Mouse (Mus musculus): Measurements from ENCODE around the gene Daam1.
A peak's percentile ranks its signal among the peaks of the same experiment; 100 is the strongest.

Daam1 gene

DNA sequence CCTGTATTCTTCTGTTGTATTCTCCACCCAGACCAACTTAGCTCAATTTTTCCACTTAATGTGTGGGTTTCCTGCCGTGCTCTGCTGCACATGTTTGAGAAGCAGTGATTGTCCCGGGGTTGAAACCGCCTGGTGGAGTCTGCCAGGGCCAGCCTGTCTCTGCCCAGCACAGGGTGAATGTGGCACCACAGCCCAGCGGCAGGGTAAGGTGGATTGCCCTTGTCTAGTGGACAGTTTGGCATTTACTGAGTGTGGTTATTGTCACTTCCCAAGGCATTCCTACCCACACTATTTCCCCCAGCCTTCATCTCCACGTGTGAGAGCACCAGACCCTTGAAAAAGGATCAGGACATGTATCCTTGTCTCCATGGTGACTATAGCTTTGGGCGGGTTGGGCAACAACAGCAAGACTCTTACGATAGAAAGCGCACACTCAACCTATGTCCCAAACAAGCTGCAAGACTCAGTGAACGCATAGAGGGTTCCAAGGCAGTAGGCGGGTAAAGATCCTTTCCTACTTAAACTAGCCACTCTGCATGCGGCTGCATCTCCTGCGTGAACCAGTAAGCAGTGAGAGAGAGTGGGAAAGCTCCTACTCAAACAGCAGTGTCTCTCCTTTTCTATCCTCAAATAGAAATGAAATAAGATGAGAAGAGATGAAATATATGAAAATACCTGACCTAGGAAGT is 139.2 kb downstream of the Daam1 start:
- no peak for DNase-seq (ENCODE audit: low spot score in 2 of 2)

DNA sequence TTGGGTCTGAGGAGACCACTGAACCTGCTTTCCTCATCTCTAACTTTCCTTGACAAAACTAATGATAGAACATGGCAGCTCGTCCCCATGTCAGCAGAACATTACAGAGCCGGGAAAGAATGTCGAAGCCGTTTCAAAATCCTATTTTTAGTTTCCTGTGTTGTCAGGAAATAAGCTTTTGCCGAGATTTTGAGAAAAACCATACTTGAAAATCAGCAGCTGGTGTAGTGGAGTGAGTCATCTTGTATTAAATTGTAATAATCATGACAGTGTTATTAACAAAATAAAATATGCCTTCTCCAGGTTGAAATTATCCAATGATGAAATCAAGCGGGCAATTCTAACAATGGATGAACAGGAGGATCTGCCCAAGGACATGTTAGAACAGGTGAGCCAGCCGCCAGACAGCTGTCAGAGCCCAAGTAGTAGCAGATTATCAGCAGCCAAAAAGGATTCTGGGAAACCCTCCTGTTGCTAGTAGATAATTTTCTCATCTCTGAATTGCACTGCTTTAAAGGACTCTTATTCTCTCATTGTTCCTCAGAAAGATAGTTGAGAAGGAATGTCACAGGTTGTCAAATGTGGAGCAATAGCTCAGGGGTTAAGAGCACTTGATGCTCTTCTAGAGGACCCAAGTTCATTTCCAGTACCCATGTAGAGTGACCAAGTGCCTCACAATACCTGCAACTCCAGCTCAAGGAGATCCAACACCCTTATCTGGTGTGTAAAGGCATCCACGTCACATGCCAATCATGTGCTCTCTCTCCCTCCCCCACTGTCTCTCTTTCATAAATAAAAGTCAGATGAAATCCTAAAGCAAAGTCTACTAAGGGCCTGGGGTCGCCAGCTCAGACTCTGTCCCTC is 140.1 kb downstream of the Daam1 start:
- DNase-seq (ENCODE audit: low spot score in 2 of 2): no peak

DNA sequence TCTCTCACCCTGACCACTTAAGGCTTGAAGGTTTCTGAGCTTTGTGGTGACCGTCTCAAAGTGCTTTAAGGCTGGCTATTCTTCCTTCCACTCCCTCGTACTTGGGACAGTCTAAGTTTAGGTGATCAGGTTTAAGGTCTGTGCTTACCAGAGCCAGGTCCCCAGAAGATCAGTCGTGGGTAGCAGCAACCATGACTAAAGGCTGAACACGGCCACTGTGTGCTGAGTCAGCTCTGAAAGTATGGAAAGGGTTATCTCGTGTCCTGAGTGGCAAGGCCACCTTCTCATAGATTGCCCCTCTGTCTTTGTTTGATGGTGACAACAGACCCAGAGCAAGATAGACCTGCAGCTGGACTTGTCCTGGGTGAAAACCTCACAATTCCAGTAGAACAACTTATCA is 141.2 kb downstream of the Daam1 start:
- DNase-seq (ENCODE audit: low spot score in 2 of 2): no peak

DNA sequence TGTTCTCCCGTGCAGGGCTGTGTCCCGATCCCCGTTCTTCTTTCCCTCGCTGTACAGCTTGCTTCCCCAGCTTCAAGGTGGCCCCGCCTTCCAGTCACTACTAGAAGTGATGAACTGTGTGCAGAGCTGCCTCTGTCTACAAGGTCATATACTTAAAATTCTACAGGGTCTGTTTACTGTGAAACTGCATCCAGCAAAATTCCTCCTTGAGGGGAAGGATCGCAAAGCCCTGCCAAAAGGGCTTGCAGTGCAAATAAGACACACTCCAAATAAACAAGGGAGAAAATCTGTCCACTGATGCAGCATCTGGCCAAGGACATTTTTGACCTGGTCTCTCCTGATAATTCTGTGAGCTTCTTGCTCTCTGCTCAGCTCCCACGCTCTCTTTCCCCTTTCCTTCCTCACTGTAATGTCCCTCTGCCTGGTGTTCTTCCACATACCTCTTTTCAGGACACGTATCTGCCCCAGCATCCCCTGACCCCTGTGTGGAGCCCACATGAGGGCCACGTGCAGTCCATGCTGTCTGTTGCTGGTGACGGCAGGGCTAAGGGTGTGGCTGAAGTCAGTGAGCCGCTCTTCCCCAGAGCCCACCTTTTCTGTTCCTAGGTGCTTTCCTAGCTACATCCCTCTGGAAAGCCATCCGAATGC is 141.9 kb downstream of the Daam1 start:
- DNase-seq (ENCODE audit: low spot score in 2 of 2): no peak

DNA sequence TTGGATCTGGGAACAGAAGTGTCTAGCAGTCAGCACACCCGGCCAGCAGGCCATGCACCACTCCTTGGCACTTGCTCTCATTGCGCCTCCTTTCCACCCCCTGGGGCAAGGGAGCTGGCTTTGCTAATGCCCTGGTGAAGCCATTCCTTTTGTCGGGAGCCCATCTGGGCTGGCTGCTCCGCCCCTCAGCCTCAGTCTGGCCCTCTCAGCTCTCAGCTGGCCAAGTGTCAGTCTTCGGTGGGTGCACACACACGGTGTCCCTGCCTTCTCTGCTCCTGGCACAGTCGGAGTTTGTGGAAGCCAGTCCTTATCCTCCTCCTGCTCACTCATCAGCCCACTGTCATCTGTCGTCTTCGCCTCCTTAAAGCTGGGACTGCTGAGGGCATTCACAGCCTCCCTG is 142.7 kb downstream of the Daam1 start:
- no peak for DNase-seq (ENCODE audit: low spot score in 2 of 2)

DNA sequence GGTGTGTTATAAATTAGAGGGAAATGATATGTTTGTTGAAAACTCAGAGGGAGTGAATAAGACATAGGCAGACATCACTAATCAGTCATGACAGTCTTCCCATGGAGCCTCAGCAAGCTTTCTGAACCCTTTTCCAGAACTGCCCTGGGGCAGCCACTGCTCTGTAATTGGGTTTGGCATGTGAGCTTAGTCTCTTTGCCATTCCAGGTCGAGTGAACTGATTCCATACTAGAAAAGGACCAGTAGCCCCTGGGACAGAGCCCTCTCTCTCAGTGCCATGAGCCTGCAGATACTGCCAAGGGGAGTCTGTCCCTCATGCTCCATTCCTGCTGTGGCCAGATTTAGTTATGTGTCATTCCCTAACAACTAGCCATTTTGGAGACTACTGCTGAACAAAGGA is 144.7 kb downstream of the Daam1 start:
- no peak for DNase-seq (ENCODE audit: low spot score in 2 of 2)

DNA sequence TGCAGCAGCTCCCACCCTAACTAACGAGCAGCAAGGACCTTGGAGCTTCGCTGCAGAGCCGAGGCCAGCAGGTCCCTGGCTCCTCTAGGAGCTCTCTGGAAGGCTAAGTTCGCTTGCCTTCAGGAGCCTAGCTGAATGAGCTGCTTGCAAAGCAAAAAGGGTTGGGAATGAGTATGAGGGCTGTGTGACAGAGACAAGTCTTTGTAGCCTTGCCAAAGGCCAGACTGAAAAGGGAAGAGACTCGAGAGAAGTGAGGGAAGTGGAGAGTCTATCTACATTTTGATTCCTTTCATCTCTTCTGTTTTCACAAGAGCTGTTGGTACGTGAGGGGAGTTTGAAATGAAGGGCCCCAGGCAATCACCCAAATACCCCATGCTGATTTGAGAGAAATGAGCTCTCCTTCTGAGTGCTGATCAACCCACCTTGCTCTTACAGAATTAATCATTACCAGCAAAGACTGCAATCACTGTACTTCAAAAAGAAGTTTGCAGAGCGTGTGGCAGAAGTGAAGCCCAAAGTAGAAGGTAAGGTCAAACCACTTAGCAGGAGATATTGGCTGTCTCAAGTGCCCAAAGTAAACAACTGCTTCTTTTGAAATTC is 145.6 kb downstream of the Daam1 start:
- DNase-seq (ENCODE audit: low spot score in 2 of 2): no peak

DNA sequence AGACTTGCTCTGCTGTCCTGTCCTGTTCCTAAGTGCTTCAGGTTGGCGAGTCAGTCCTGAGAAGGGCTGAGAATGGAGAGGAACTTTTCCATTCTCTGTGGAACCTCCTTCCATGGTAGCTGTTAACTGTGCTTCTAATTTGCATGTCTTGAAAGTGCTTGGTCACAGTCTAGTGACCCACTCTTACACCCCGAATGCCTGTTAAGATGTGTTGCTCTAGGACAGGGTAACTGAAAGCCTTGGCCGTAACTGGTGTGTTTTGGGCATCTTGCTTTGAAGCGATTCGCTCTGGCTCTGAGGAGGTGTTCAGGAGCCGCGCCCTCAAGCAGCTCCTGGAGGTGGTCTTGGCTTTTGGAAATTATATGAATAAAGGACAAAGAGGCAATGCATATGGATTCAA is 146.5 kb downstream of the Daam1 start:
- DNase-seq (ENCODE audit: low spot score in 2 of 2): no peak

DNA sequence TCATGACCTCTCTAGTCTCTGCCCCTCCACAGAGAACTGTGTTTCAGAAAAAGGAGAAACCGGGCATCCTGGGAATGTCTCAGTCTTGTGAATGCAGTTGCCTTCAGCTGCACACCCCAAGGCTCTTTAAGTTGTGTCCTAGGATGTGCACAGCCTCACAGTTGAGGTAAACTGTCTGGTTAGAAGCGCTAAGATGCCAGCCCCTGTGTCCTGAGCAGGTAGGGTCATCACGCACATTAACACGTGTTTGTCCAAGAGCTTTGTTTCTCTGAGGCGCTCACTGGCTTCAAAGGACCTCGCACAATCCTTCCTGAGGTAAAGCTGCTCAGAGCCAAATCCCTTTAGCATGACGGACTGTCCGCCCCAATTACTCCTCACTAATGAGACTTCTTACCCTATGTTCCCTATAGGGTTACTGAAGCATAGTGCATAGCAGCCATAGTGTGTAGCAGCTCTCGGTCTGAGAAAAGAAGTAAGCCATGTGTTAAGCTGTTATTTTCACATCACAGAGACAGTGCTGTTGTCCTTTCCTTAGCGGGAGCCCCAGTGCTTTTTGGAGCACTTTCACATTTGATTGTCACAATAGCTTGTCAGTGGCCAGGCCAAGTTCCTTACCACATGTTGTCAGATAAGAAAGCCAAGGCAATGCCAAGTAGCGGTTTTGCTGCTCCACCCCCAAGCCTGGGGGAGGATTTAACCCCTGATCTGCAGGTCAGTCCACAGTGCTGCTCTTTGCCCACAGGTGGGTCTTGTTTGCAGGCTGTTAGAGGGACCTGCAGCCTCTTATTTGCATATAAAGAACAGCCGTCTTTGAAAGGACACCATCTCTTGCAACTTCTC is 147.9 kb downstream of the Daam1 start:
- DNase-seq (ENCODE audit: low spot score in 2 of 2): no peak

DNA sequence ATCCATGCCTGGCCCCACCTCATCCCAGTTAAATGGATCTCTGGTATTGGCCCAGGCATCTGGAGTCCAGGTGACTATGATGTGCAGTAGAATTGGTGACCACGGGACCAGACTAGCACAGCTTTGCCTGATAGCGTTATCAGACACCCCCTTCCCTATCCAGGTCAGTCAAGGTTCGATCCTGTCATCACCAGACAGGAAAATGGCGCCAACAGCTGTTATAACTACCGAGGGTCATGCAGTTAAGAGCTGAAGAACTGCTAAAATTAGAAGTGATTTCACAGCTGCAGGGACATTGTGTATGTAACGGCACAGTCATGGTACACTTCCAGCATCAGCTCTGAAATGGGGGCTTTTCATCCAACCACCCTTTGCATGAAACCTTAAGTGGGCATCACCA is 149.3 kb downstream of the Daam1 start:
- DNase-seq (ENCODE audit: low spot score in 2 of 2): no peak

DNA sequence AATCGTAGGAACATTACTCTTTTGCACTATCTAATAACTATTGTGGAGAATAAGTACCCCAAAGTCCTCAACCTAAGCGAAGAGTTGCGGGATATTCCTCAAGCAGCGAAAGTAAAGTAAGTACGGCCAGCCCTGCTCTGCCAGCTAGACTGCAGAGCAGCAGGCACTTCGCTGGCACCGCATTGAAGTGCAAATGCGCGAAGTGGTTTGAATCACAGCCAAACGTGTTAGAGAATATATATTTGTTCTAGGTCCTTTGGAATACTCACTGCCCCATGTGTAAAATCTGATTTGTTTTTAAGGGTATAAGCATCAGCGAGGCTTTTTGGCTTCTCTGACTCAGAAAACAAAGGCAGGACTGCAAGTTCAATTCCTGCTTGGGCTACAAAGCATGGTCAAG is 149.9 kb downstream of the Daam1 start:
- no peak for DNase-seq (ENCODE audit: low spot score in 2 of 2)

DNA sequence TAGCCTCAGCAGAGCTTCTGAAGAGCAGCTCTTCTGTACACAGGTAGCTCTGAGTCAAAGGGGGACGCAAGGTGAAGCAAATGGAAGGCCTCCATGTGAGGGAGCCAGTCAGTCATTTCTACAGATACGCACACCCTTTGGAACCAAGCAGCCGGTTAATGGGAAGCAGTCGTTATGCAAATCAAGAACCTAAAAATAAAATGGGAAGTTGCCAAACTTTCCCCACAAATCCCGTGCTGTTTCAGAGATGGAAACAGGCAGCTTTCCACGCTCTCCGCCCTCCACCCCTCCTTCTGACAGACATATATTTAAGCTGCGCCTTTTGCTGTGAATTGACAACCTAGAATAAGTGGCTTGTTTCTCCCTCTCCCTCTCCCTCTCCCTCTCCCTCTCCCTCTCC is 150.4 kb downstream of the Daam1 start:
- no peak for DNase-seq (ENCODE audit: low spot score in 2 of 2)

DNA sequence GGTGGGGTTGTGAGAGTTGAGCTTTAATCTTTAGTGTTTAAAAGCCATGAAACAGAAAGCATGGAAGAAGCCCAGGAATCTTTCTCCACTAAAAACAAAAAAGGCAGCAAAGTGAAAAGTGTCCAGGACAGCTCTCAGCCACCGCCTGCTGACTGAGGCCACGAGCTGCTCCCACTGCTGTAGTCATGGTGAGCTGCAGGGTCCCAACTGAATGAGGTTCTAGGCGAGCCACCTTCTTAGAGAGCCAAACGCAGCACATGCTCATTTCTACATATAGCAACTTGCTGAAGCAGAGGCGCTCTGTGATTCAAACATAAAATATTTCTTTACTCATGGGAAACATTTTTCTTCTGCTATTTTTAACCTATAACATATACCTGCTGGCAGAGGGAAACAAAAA is 150.9 kb downstream of the Daam1 start:
- DNase-seq (ENCODE audit: low spot score in 2 of 2): no peak

DNA sequence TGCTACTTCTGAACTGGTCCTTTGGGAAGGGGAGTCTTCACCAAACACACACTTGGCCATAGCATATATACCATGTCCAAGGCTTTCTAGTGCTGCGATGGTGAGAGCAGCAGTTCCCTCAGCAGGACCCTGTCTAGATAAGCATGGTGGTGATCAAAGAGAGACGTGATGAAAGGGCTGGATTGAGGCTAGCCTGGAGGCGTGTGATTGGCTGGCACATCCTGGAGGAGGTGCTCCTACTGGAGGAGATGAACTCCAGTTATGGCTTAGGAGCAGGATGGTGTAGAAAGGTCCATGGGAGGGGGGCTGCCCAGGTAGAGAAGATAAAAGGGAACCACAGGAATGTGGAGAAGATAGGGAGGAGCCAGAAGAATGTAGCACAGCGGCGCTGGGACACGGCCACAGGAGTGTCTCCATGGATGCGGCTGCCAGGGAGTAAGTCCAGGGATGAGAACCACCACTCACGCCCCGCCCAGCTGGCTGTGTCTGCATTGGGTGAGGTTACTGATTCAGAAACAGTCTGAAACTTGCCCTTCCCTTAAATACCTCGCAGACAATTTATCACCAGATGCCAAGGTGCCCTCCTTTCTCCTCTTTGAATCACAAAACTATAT is 152.3 kb downstream of the Daam1 start:
- DNase-seq (ENCODE audit: low spot score in 2 of 2): peak; percentile 4 to 33

DNA sequence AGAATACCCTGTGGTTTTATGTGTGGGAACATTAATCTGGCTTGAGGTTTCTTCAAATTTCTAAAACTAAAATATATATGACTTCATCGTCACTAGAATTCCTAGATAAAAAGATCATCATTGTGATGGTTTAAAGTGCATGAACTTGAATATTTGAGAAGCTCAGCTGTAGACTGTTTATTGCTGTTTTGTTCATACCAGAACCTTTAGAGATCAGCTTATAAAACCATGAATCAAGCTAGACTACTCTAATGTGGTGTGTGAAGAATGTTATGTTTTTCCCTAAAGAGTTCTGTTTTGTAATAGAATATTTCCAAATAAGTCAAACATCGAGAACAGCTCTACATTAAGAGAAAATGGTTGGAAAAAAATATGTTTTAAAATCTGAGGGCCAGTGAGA is 156.3 kb downstream of the Daam1 start:
- DNase-seq (ENCODE audit: low spot score in 2 of 2): no peak

DNA sequence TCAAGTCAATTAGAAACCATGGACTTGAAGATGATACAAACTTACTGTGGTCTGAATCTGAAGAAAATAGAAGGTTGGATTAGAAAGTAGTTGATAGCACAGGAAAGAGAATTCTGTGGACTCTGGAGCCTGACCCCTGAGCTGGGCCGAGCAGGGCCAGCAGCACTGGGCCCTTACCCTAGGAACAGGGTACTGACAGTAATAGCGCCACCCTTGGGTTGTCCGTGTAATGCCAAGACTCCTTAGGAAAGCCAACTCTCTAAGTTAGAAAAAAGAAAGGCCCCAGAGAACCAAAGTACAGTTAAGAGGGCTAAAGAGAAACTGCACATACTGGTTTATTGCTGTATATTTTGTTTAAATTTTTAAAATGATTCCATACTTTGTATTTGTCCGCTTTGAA is 157.0 kb downstream of the Daam1 start:
- DNase-seq (ENCODE audit: low spot score in 2 of 2): no peak

DNA sequence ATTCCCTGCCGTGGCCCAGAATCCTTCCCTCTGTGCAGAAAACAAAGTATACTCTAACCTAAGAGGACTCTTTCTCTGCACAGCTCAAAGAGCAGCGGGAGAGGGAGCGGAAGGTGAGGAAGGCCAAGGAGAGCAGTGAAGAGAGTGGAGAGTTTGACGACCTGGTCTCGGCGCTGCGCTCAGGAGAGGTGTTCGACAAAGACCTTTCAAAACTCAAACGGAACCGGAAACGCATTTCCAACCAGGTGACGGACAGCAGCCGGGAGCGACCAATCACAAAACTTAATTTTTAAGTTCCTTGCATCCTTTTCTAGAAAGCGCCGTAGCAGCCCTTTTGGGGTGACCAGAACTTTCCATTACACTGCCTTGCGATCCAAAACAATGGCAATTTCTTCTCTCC is 158.7 kb downstream of the Daam1 start:
- DNase-seq (ENCODE audit: low spot score in 2 of 2): no peak

DNA sequence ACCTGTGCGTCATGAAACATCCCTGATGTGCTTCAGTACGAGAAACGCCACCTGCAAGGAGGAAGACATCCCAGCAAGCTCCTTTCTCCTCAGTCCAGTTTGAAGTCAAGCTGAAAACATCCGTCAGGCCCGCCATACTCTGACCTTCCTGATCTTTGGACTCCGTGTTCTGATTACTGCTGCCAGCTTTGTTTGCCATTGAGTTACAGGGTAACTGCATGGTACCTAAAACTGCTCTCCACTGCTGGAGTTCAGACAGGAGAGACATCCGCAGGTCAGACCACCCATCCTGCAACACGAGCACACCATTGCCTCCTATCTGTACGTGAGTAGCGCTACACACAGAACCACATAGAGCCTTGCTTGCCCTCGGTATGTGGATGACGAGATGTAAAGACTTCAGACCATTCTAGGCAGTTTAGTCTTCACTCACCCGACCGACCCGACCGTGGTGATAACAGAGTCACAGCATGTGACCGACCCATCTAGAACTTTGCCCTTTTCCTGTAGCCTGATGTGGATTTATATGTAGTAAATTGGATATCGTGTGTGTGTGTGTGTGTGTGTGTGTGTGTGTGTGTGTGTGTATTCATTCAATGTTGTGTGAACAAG is 161.8 kb downstream of the Daam1 start:
- no peak for DNase-seq (ENCODE audit: low spot score in 2 of 2)

DNA sequence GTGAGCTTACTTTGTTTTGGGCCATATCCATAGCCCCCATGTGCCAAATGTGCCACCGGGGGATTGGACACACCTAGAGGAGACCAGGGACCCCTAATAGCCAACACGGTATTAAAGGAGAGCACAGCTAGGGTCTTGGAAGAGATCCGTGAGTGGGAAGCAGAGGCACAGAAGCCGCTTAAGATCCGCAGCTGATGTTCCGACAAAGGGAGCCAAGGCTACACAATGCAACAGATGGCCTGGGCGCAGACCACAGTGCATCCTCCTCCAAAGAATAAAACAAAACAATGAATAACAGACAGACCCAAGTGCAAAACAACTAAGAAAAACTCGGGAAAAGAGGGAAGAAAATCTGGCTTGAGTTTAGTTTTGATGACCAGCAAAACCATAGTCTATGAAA is 165.0 kb downstream of the Daam1 start:
- no peak for DNase-seq (ENCODE audit: low spot score in 2 of 2)

DNA sequence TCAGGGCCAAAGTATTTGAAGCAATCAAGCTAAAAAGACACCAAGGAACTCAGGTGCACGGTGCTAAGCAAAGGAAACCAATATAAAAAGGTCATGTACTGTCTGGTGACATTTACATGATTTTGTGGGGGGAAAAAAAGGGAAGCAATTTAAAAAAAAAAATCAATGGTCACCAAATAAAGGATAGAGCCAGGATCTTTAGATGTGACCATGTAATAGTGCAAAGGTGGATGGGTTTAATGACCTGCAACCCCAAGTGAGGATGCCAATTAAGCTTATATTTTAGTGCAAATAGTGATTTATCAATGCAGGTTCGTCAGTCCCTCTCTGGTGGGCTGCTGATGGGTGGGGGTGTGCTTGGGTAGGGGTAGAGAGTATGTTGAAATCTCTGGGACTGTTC is 166.0 kb downstream of the Daam1 start:
- DNase-seq (ENCODE audit: low spot score in 2 of 2): no peak

DNA sequence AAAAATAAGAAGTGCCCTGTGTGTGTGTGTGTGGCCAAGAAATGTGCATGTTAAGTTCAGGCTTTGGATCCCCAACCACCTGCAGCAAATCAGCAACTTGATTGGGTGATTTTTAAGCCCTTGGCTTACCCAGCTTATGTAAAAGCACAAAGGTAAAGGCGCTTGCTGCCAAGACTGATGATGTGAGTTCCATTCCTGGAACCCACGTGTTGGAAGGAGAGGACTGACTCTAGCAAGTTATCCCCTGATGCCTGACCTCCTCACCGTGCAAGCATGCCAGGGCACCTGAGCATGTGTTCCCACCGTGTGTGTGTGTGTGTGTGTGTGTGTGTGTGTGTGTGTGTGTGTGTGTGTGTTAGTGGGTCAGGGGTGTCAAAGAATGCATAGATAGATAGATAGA is 166.5 kb downstream of the Daam1 start:
- no peak for DNase-seq (ENCODE audit: low spot score in 2 of 2)
